Mouse (Mus musculus) bone marrow macrophage, adult 2 months (primary cell): Measurements from ENCODE around the gene Ccdc97.

Experiments used
- CTCF ChIP-seq: IDR thresholded peaks from 2 replicates; pipeline ENCODE4 v1.5.1; 2012; ENCODE audit warnings: low read depth, mild to moderate bottlenecking, low read length, moderate library complexity
- POLR2A ChIP-seq: IDR thresholded peaks from 2 replicates; pipeline ENCODE4 v1.6.1; 2012; ENCODE audit warnings: mild to moderate bottlenecking, low read depth, low read length, borderline replicate concordance

- no peak for TF ChIP-seq POLR2A
- TF ChIP-seq CTCF: no peak
These were observed 10.5 kb upstream of the Ccdc97 start for GRCm38 (mm10) chr7:25729396-25729795.
